Mouse (Mus musculus): ENCODE data around the gene Cntln.

DNA sequence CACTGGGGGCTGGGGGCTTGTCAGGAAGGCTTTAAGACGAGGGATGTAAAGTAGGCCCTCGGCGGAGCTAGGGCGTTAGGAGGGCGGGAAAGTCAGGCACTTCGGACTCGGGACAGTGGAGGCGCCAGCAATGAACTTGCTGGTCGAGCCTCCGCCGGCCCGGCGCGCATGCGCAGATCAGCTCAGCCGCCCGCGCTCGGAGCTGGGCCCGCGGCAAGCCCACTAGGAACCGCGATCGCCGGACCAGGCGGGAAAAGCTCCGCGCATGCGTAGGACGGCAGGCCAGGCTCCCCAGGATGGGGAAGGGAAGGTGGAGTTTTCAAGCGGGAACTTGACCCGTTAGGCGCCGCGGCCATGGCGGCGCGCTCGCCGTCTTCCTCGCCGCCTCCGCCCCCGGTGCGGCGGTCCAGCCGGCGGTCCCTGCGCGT is at the start of gene Cntln:
- no peak for TF ChIP-seq NELFE (IDR thresholded peaks at IDR 0.05; ENCODE audit: low read depth, low read length)
- no peak for TF ChIP-seq POLR2A (IDR thresholded peaks at IDR 0.05; ENCODE audit: control insufficient read depth in 1 of 2, insufficient read depth in 1 of 2, low read depth in 1 of 2, low read length in 2 of 2, poor library complexity in 1 of 2)
- no peak for TF ChIP-seq CHD2 (IDR thresholded peaks at IDR 0.05; ENCODE audit: low read length)
- no peak for TF ChIP-seq CTCF (IDR thresholded peaks at IDR 0.05 in 2 of 3, conservative IDR thresholded peaks at IDR 0.05 in 1 of 3; ENCODE audit: control insufficient read depth in 1 of 3, insufficient read depth in 1 of 3, low read depth in 2 of 3, low read length in 3 of 3, poor library complexity in 1 of 3, severe bottlenecking in 1 of 3)
- no peak for TF ChIP-seq POLR2AphosphoS5 (IDR thresholded peaks at IDR 0.05; ENCODE audit: borderline replicate concordance, low read depth, low read length)
- TF ChIP-seq MAFK (IDR thresholded peaks at IDR 0.05; ENCODE audit: borderline replicate concordance, low read depth, low read length), result no peak
- no peak for TF ChIP-seq POLR2AphosphoS2 (IDR thresholded peaks at IDR 0.05; ENCODE audit: low read length)
- no peak for TF ChIP-seq TAL1 (IDR thresholded peaks at IDR 0.05; ENCODE audit: low read length)
- TF ChIP-seq GATA1 (IDR thresholded peaks at IDR 0.05; ENCODE audit: low read depth, low read length), result no peak
- TF ChIP-seq MXI1 (IDR thresholded peaks at IDR 0.05; ENCODE audit: low read depth, low read length), result no peak
- no peak for TF ChIP-seq USF2 (IDR thresholded peaks at IDR 0.05; ENCODE audit: borderline replicate concordance in 1 of 2, insufficient read depth in 1 of 2, low read depth in 1 of 2, low read length in 2 of 2)
- no peak for TF ChIP-seq MYC (IDR thresholded peaks at IDR 0.05; ENCODE audit: low read depth, low read length)
- no peak for TF ChIP-seq USF1 (IDR thresholded peaks at IDR 0.05; ENCODE audit: low read depth, low read length)

All from MEL (cell line).